Comparison of ENCODE assay signal across 37 mouse cellular contexts in the genomic region with DNA sequence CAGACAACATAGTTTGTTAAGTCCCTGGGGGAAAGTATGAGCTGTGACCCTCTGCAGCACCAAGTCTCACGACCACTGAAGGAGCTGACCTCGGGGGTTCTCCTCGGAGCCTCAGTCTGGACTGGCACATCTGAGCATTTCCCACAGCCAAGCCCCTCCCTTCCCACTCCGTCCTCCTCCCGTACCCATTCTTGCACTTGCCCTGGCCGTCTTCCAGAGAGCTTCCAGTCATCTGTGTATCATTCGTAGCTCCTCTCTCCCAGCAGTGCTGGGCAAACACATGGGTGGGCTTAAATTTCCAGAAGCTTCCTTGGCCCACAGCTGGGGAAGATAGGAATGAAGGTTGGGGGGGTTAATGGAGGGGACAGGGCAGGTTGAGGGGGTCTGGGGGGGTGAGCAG. TPM values are rescaled to one million over a fixed set of nuclear protein-coding genes. Genes with fewer than 3 reads are reported as not detected.
DNase-seq lines count a peak whose midpoint lies in the region; ATAC-seq and TF ChIP-seq lines count a peak whose summit lies in the region.
"Had no signal": no experiment of that assay in that cellular context is flagged by ENCODE, and none has a peak within 500 bp of the region (broad histone marks: within the 10 kb centered on the region; RNA-seq: fewer than 3 reads in every experiment).

No protein-coding gene starts in this region.

- no peaks in the 10 kb centered on the region for H3K4me1 ChIP-seq in forebrain, embryonic 14.5 days (ENCODE audit: control insufficient read depth, insufficient read depth, low read length)
- no peaks in the 10 kb centered on the region for H3K4me1 ChIP-seq in forebrain, embryonic 11.5 days (replicated peaks; ENCODE audit: control insufficient read depth, insufficient read depth, low read length)
- no peaks in the 10 kb centered on the region for H3K4me1 ChIP-seq in hindbrain, postnatal 0 days (ENCODE audit: insufficient read depth, low read length)
- H3K4me1 ChIP-seq in hindbrain, embryonic 11.5 days (replicated peaks; ENCODE audit: control insufficient read depth, insufficient read depth, low read length), result no peaks in the 10 kb centered on the region
- H3K4me1 ChIP-seq: hindbrain, embryonic 10.5 days; lung, embryonic 15.5 days; neural tube, embryonic 12.5 days had no signal

- no peak overlapping the region for H3K9ac ChIP-seq in forebrain, embryonic 14.5 days (ENCODE audit: low read length)
- no peak overlapping the region for H3K9ac ChIP-seq in forebrain, embryonic 11.5 days (ENCODE audit: low read length)
- H3K9ac ChIP-seq in hindbrain, postnatal 0 days (replicated peaks; ENCODE audit: low read length), result no peak overlapping the region
- H3K9ac ChIP-seq in hindbrain, embryonic 11.5 days (ENCODE audit: low read depth, low read length), result no peak overlapping the region
- H3K9ac ChIP-seq: intestine, embryonic 15.5 days; liver, embryonic 15.5 days; lung, embryonic 15.5 days; neural tube, embryonic 12.5 days had no signal

- no peaks in the 10 kb centered on the region for H3K27me3 ChIP-seq in forebrain, embryonic 14.5 days (replicated peaks; ENCODE audit: control insufficient read depth, insufficient read depth, low read length)
- no peaks in the 10 kb centered on the region for H3K27me3 ChIP-seq in forebrain, embryonic 11.5 days (ENCODE audit: control insufficient read depth, insufficient read depth, low read length)
- no peaks in the 10 kb centered on the region for H3K27me3 ChIP-seq in hindbrain, postnatal 0 days (ENCODE audit: insufficient read depth, low read length)
- no peaks in the 10 kb centered on the region for H3K27me3 ChIP-seq in hindbrain, embryonic 11.5 days (ENCODE audit: control insufficient read depth, insufficient read depth, low read length)
- H3K27me3 ChIP-seq: CH12.LX; intestine, embryonic 15.5 days; liver, embryonic 15.5 days; lung, embryonic 15.5 days; neural tube, embryonic 12.5 days had no signal

- H3K4me2 ChIP-seq in forebrain, embryonic 14.5 days (ENCODE audit: low read length), result no peak overlapping the region
- H3K4me2 ChIP-seq in forebrain, embryonic 11.5 days (ENCODE audit: low read depth, low read length, severe bottlenecking), result no peak overlapping the region
- no peak overlapping the region for H3K4me2 ChIP-seq in hindbrain, postnatal 0 days (ENCODE audit: low read depth, low read length)
- H3K4me2 ChIP-seq in hindbrain, embryonic 11.5 days (replicated peaks; ENCODE audit: low read depth, low read length), result no peak overlapping the region
- H3K4me2 ChIP-seq: heart, embryonic 11.5 days; intestine, embryonic 15.5 days; liver, embryonic 15.5 days; lung, embryonic 15.5 days; midbrain, embryonic 11.5 days; neural tube, embryonic 12.5 days had no signal

- no peaks in the 10 kb centered on the region for H3K9me3 ChIP-seq in forebrain, embryonic 14.5 days (replicated peaks; ENCODE audit: control insufficient read depth, low read length)
- H3K9me3 ChIP-seq in forebrain, embryonic 11.5 days (ENCODE audit: control insufficient read depth, low read length), result no peaks in the 10 kb centered on the region
- H3K9me3 ChIP-seq in hindbrain, postnatal 0 days (ENCODE audit: low read length), result no peaks in the 10 kb centered on the region
- H3K9me3 ChIP-seq in hindbrain, embryonic 11.5 days (ENCODE audit: control insufficient read depth, low read length), result no peaks in the 10 kb centered on the region
- H3K9me3 ChIP-seq: hindbrain, embryonic 10.5 days; intestine, embryonic 15.5 days; liver, embryonic 15.5 days; lung, embryonic 15.5 days; neural tube, embryonic 12.5 days had no signal

- no peak for ATAC-seq in forebrain, embryonic 14.5 days
- no peak for ATAC-seq in forebrain, embryonic 11.5 days (replicated peaks; ENCODE audit: low FRiP score)
- ATAC-seq in hindbrain, postnatal 0 days, result 0 out of 2 replicates have a peak, but pooled peaks have one; percentile 35
- no peak for ATAC-seq in hindbrain, embryonic 11.5 days (ENCODE audit: low FRiP score)
- ATAC-seq: hindbrain, embryonic 16.5 days; intestine, embryonic 15.5 days had no signal

- no peak overlapping the region for H3K27ac ChIP-seq in forebrain, embryonic 14.5 days (ENCODE audit: low read depth, low read length)
- H3K27ac ChIP-seq in forebrain, embryonic 11.5 days (ENCODE audit: low read depth, low read length), result no peak overlapping the region
- no peak overlapping the region for H3K27ac ChIP-seq in hindbrain, postnatal 0 days
- H3K27ac ChIP-seq in hindbrain, embryonic 11.5 days (ENCODE audit: low read depth, low read length), result no peak overlapping the region
- H3K27ac ChIP-seq: hindbrain, embryonic 10.5 days; intestine, embryonic 15.5 days; liver, embryonic 15.5 days; lung, embryonic 15.5 days; neural tube, embryonic 12.5 days had no signal

- H3K4me3 ChIP-seq in forebrain, embryonic 14.5 days (ENCODE audit: low read depth, low read length), result no peak overlapping the region
- no peak overlapping the region for H3K4me3 ChIP-seq in forebrain, embryonic 11.5 days (ENCODE audit: low read depth, low read length)
- no peak overlapping the region for H3K4me3 ChIP-seq in hindbrain, postnatal 0 days (ENCODE audit: low read length)
- no peak overlapping the region for H3K4me3 ChIP-seq in hindbrain, embryonic 11.5 days (ENCODE audit: low read depth, low read length)
- H3K4me3 ChIP-seq: hindbrain, embryonic 10.5 days; intestine, embryonic 15.5 days; liver, embryonic 15.5 days; lung, embryonic 15.5 days; myocyte; neural tube, embryonic 12.5 days had no signal

- no peak for TF ChIP-seq CTCF in hindbrain, postnatal 0 days (IDR thresholded peaks at IDR 0.05; ENCODE audit: low read depth)

- WGBS in forebrain, embryonic 14.5 days, result 49% methylated on average over 7 of the region's 7 CpGs
- 81% methylated on average over 7 of the region's 7 CpGs for whole genome bisulfite sequencing in forebrain, embryonic 11.5 days
- WGBS in hindbrain, postnatal 0 days, result 30% methylated on average over 7 of the region's 7 CpGs
- 61% methylated on average over 7 of the region's 7 CpGs for WGBS in hindbrain, embryonic 11.5 days

- DNase-seq in adrenal gland, adult 2 months, result peak; percentile 30
- no peak for DNase-seq in adrenal gland, postnatal 10 days
- DNase-seq in forebrain, embryonic 14.5 days (ENCODE audit: low spot score), result peak; percentile 11
- no peak for DNase-seq in forebrain, embryonic 11.5 days (ENCODE audit: low spot score)
- peak; percentile 24 for DNase-seq in hindbrain, postnatal 0 days (ENCODE audit: low spot score)
- DNase-seq in hindbrain, embryonic 11.5 days (ENCODE audit: low spot score), result no peak
- DNase-seq in urinary bladder, postnatal 14 days (ENCODE audit: low spot score), result peak; percentile 16
- DNase-seq in urinary bladder, postnatal 10 days (ENCODE audit: low spot score), result no peak
- DNase-seq: cerebellum, adult 11-12 months; gastrocnemius, postnatal 25 days; heart, adult 11 months; kidney, adult 2 months; kidney, postnatal 36 days; lung, postnatal 36 days; thymus, adult 2 months; thymus, postnatal 36 days had no signal

- H3K36me3 ChIP-seq in forebrain, embryonic 14.5 days (ENCODE audit: control insufficient read depth, insufficient read depth, low read length), result no peaks in the 10 kb centered on the region
- no peaks in the 10 kb centered on the region for H3K36me3 ChIP-seq in forebrain, embryonic 11.5 days (ENCODE audit: control insufficient read depth, insufficient read depth, low read length)
- no peaks in the 10 kb centered on the region for H3K36me3 ChIP-seq in hindbrain, postnatal 0 days (ENCODE audit: insufficient read depth, low read length)
- H3K36me3 ChIP-seq in hindbrain, embryonic 11.5 days (ENCODE audit: control insufficient read depth, insufficient read depth, low read length), result no peaks in the 10 kb centered on the region
- H3K36me3 ChIP-seq: hindbrain, embryonic 10.5 days; intestine, embryonic 15.5 days; liver, embryonic 15.5 days; lung, embryonic 15.5 days; neural tube, embryonic 12.5 days had no signal

RNA-seq across cellular contexts. Expression of a gene that starts 10.6 kb away (rescaled TPM):
- not detected for total RNA-seq in adrenal gland, adult 2 months (2021)
- not detected in 2 replicates for polyA plus RNA-seq in adrenal gland, adult 2 months (2012; rRNA removed)
- total RNA-seq in adrenal gland, postnatal 10 days (2021), result not detected
- 0.16 TPM in 1 of 2 replicates, not detected in the other for polyA plus RNA-seq in forebrain, embryonic 14.5 days (2014; fragmentation: Nextera tagmentation; extraction: Ambion mirVana)
- polyA plus RNA-seq in forebrain, embryonic 11.5 days (2014; fragmentation: Nextera tagmentation; extraction: Ambion mirVana), result not detected in 2 replicates
- total RNA-seq in hindbrain, postnatal 0 days (2014; rRNA removed), result not detected in 2 replicates
- polyA plus RNA-seq in hindbrain, postnatal 0 days (2015; fragmentation: Nextera tagmentation; extraction: Ambion mirVana), result not detected in 2 replicates
- polyA plus RNA-seq in hindbrain, embryonic 11.5 days (2014; fragmentation: Nextera tagmentation; extraction: Ambion mirVana), result not detected in 2 replicates
- total RNA-seq: gastrocnemius, postnatal 25 days; layer of hippocampus, adult 8-10 months; layer of hippocampus, postnatal 25 days; left cerebral cortex, adult 8-10 months; megakaryocyte, adult 5-6 weeks; midbrain, postnatal 0 days had no signal
- polyA plus RNA-seq: C2C12; embryonic facial prominence, embryonic 11.5 days; heart, embryonic 11.5 days; heart, postnatal 0 days; hindbrain, embryonic 10.5 days; hindbrain, embryonic 16.5 days; intestine, embryonic 15.5 days; kidney, adult 2 months; kidney, embryonic 16.5 days; limb, embryonic 11.5 days; liver, adult 2 months; liver, embryonic 15.5 days; midbrain, embryonic 11.5 days; midbrain, postnatal 0 days; myocyte; neural tube, embryonic 12.5 days had no signal

Comparison
In these comparisons a context has a peak if more than half of its experiments do, and no peak if none do; other contexts are left out.
1. DNase-seq: peak in adrenal gland, adult 2 months (single experiment), forebrain, embryonic 14.5 days (single experiment), hindbrain, postnatal 0 days (single experiment) and urinary bladder, postnatal 14 days (single experiment); none in adrenal gland, postnatal 10 days (single experiment), forebrain, embryonic 11.5 days (single experiment), hindbrain, embryonic 11.5 days (single experiment) and urinary bladder, postnatal 10 days (single experiment).